Mouse (Mus musculus) right cerebral cortex, adult 2 months (tissue): ENCODE measurements around the gene Dpp6.

Experiments
- DNase-seq, 2 experiments: peaks; one replicate each; pipeline ENCODE4 v3.0.0; 2021 to 2022; ENCODE audit warnings: low spot score in 2 of 2

Dpp6 gene

DNA sequence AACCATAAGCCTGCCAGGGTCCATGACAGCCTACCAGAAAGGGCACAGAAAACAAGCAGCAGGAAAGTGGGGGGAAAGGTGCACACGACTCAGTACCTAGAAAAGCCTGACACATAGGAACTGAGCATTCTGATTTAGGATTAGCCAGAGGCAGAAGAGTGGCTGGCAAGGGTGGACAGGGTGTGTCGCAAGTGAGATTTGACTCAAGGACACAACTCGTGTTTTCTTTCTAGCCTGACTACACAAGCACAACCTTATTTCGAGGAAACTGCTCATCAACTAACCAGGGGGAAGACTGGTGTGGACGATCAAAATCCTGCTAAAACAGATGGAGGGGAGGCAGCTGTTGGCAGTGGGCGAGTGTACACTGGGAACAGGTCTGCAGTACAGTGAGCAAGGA lies 922.2 kb downstream of the Dpp6 start:
- no peak for DNase-seq

DNA sequence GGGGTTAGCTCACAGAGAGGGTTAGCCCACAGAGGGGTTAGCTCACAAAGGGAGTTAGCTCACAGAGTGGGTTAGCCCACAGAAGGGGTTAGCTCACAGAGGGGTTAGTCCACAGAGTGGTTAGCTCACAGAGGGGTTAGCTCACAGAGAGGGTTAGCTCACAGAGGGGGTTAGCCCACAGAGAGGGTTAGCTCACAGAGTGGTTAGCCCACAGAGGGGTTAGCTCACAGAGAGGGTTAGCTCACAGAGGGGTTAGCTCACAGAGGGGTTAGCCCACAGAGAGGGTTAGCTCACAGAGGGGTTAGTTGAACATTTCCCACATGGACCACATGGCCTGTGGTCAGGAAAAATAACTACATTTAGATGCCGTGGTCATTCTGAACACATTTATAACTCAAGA lies 927.9 kb downstream of the Dpp6 start:
- no peak for DNase-seq

DNA sequence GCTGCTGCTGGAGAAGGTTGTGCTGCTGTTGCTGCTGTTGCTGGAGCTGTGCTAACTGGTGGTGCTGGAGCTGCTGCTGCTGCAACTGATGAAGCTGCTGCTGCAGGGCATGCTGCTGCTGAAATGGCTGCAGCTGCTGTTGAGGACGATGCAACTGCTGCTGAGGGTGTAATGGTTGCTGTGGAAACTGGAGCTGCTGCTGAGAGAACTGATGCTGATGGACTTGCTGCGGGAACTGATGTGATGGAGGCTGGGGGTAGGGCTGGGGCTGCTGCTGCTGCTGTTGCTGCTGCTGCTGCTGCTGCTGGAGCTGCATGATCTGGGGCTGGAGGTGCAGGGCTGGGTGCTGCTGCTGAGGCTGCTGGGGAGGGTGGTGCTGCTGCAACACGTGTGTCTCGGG lies 948.8 kb downstream of the Dpp6 start:
- no peak for DNase-seq

DNA sequence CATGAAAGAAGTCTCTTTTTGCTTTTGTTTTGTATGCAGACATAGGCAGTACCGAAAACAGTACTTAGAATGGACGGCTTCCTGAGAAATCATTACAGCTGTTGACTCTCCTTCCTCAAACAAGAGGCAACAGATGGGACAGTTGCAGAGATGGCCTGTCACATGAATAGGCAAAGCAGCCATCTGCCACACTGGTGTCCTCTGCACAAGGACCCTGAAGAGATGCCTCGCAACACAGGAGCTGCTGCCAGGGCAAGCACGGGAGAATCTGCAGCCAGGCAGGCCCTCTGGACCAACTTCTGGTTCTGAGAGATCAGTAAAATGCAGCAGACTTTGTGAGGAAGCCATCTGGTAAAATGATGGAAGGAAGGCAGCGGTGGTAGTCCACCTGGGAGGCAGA lies 950.9 kb downstream of the Dpp6 start:
- no peak for DNase-seq
